Mouse (Mus musculus) heart, embryonic 13.5 days (tissue): ENCODE data around the gene Pex1. TPM values are rescaled to one million over a fixed set of nuclear protein-coding genes. Genes with fewer than 3 reads are reported as not detected.
"Not testable (repeated sequence)": the region's sequence is repeated elsewhere in the genome, so short reads cannot be mapped to it uniquely, and the experiment has no call there.

Experiments
- ATAC-seq: fragments of 200-750 bp; cut with Nextera tagmentation; 2 replicates; pipeline ENCODE4 v1.8.0; 2017; ENCODE audit warnings: moderate TSS enrichment; ENCODE audit not compliant: insufficient number of reproducible peaks, low FRiP score, low TSS enrichment; ENCODE audit errors: extremely low read depth
- H3K27ac ChIP-seq: fragments of 300-500 bp; sonication (generic); replicated peaks from 2 replicates; pipeline ENCODE4 v1.5.1; 2015; ENCODE audit warnings: moderate library complexity, mild to moderate bottlenecking, inconsistent platforms
- H3K27me3 ChIP-seq: fragments of 300-500 bp; sonication (generic); replicated peaks from 2 replicates; pipeline ENCODE4 v1.6.1; 2015; ENCODE audit warnings: mild to moderate bottlenecking, inconsistent platforms
- H3K36me3 ChIP-seq: fragments of 300-500 bp; sonication (generic); 2 replicates; pipeline ENCODE4 v1.6.1; 2015; ENCODE audit warnings: mild to moderate bottlenecking, inconsistent platforms
- H3K4me1 ChIP-seq: fragments of 300-500 bp; sonication (generic); 2 replicates; pipeline ENCODE4 v1.6.1; 2015; ENCODE audit warnings: inconsistent platforms
- H3K4me2 ChIP-seq: fragments of 300-500 bp; sonication (generic); 2 replicates; pipeline ENCODE4 v1.6.1; 2015; ENCODE audit warnings: inconsistent platforms, mild to moderate bottlenecking, moderate library complexity
- H3K4me3 ChIP-seq: fragments of 300-500 bp; sonication (generic); 2 replicates; pipeline ENCODE4 v1.5.1; 2015; ENCODE audit warnings: moderate library complexity, mild to moderate bottlenecking, inconsistent platforms
- H3K9ac ChIP-seq: fragments of 300-500 bp; sonication (generic); 2 replicates; pipeline ENCODE4 v1.6.1; 2015; ENCODE audit warnings: inconsistent platforms, mild to moderate bottlenecking, moderate library complexity
- H3K9me3 ChIP-seq: fragments of 300-500 bp; sonication (generic); 2 replicates; pipeline ENCODE4 v1.6.1; 2016; ENCODE audit warnings: inconsistent platforms
- WGBS: fragments of 180-500 bp; shearing (Covaris S2); methylation state at CpG from one replicate; pipeline ENCODE4 v1.1.7; 2015; ENCODE audit warnings: mixed read lengths; 5-methylcytosine and 5-hydroxymethylcytosine counted together
- polyA plus RNA-seq: library from polyadenylated mRNA; unstranded; fragments of >200 nt; fragmentation: Nextera tagmentation; extraction: Ambion mirVana; gene quantifications from 2 replicates; pipeline ENCODE4 v1.2.1, GENCODE M21; 2015

Pex1 gene
- polyA plus RNA-seq, 1 experiment from 2014 or later: 9.7 TPM

- no peak overlapping the region for H3K4me2 ChIP-seq
- no peak for ATAC-seq
- peaks cover 21% of the 10 kb centered on the region for H3K36me3 ChIP-seq
- H3K4me3 ChIP-seq: no peak overlapping the region
- no peak overlapping the region for H3K9ac ChIP-seq
- no peaks in the 10 kb centered on the region for H3K27me3 ChIP-seq
- no peak overlapping the region for H3K27ac ChIP-seq
- peaks cover 4% of the 10 kb centered on the region for H3K4me1 ChIP-seq
- WGBS: 79% methylated on average over 3 of the region's 3 CpGs
- H3K9me3 ChIP-seq: no peaks in the 10 kb centered on the region
These were observed 4.9 kb downstream of the Pex1 start for GRCm38 (mm10) chr5:3600790-3601189.

- Histone ChIP-seq H3K9me3 (no peaks in the 10 kb centered on the region), H3K4me3 (no peak overlapping the region), H3K9ac (no peak overlapping the region), H3K4me2 (no peak overlapping the region), H3K4me1 (no peaks in the 10 kb centered on the region), H3K36me3 (peaks cover 63% of the 10 kb centered on the region), H3K27ac (no peak overlapping the region), H3K27me3 (no peaks in the 10 kb centered on the region)
- no peak for ATAC-seq
- WGBS: 91% methylated on average over 9 of the region's 9 CpGs
These were observed 11.2 kb downstream of the Pex1 start for GRCm38 (mm10) chr5:3607114-3607513.

GRCm38 (mm10) chr5:3609241-3609640, 13.4 kb downstream of the Pex1 start:
- H3K36me3 ChIP-seq: peaks cover 66% of the 10 kb centered on the region

GRCm38 (mm10) chr5:3611835-3612234, 16.0 kb downstream of the Pex1 start:
- H3K9me3 ChIP-seq, H3K4me3 ChIP-seq, H3K27me3 ChIP-seq, H3K4me2 ChIP-seq, ATAC-seq, H3K4me1 ChIP-seq, H3K27ac ChIP-seq, H3K9ac ChIP-seq: not testable (repeated sequence)
- H3K36me3 ChIP-seq: peaks cover 61% of the 10 kb centered on the region
- 88% methylated on average over 2 of the region's 2 CpGs for WGBS

More at GRCm38 (mm10) chr5:3609241-3609640, 13.4 kb downstream of the Pex1 start:
- no peaks in the 10 kb centered on the region for H3K27me3 ChIP-seq
- H3K27ac ChIP-seq: no peak overlapping the region
- no peak overlapping the region for H3K4me2 ChIP-seq
- no peak for ATAC-seq
- no peaks in the 10 kb centered on the region for H3K4me1 ChIP-seq
- H3K9ac ChIP-seq: no peak overlapping the region
- WGBS: 89% methylated on average over 7 of the region's 7 CpGs
- H3K4me3 ChIP-seq: no peak overlapping the region
- H3K9me3 ChIP-seq: no peaks in the 10 kb centered on the region

GRCm38 (mm10) chr5:3620486-3620885, 24.6 kb downstream of the Pex1 start:
- Histone ChIP-seq H3K27ac (no peak overlapping the region), H3K27me3 (no peaks in the 10 kb centered on the region), H3K9me3 (no peaks in the 10 kb centered on the region), H3K4me2 (no peak overlapping the region), H3K9ac (no peak overlapping the region), H3K4me3 (no peak overlapping the region), H3K36me3 (peaks cover 75% of the 10 kb centered on the region), H3K4me1 (no peaks in the 10 kb centered on the region)
- 84% methylated on average over 7 of the region's 7 CpGs for WGBS
- no peak for ATAC-seq

GRCm38 (mm10) chr5:3630055-3630454, 34.2 kb downstream of the Pex1 start:
- no peaks in the 10 kb centered on the region for H3K9me3 ChIP-seq
- peaks cover 67% of the 10 kb centered on the region for H3K36me3 ChIP-seq
- H3K4me3 ChIP-seq: no peak overlapping the region
- H3K9ac ChIP-seq: no peak overlapping the region
- ATAC-seq: no peak
- no peak overlapping the region for H3K4me2 ChIP-seq
- no peak overlapping the region for H3K27ac ChIP-seq
- WGBS: 87% methylated on average over 5 of the region's 5 CpGs
- no peaks in the 10 kb centered on the region for H3K27me3 ChIP-seq
- peaks cover 3% of the 10 kb centered on the region; the same call in 1 of the 2 replicates for H3K4me1 ChIP-seq

GRCm38 (mm10) chr5:3631512-3632271, 35.8 kb downstream of the Pex1 start:
- no peak for ATAC-seq
- 0 out of 2 replicates have a peak overlapping the region, but pooled peaks have one; percentile 15 for H3K27ac ChIP-seq
- no peak overlapping the region for H3K4me3 ChIP-seq
- H3K9me3 ChIP-seq: no peaks in the 10 kb centered on the region
- WGBS: 66% methylated on average over 16 of the region's 16 CpGs
- peaks cover 3% of the 10 kb centered on the region; the same call in 1 of the 2 replicates for H3K4me1 ChIP-seq
- no peak overlapping the region for H3K9ac ChIP-seq
- no peaks in the 10 kb centered on the region for H3K27me3 ChIP-seq
- H3K4me2 ChIP-seq: no peak overlapping the region
- peaks cover 65% of the 10 kb centered on the region for H3K36me3 ChIP-seq

GRCm38 (mm10) chr5:3632285-3632684, 36.4 kb downstream of the Pex1 start:
- no peak overlapping the region for H3K27ac ChIP-seq
- no peak overlapping the region for H3K4me2 ChIP-seq
- H3K36me3 ChIP-seq: peaks cover 64% of the 10 kb centered on the region
- H3K4me1 ChIP-seq: peaks cover 3% of the 10 kb centered on the region; the same call in 1 of the 2 replicates
- 71% methylated on average over 5 of the region's 5 CpGs for WGBS
- no peaks in the 10 kb centered on the region for H3K27me3 ChIP-seq
- no peaks in the 10 kb centered on the region for H3K9me3 ChIP-seq
- H3K9ac ChIP-seq: no peak overlapping the region
- no peak for ATAC-seq
- H3K4me3 ChIP-seq: no peak overlapping the region

- H3K4me3 ChIP-seq: no peak overlapping the region
- no peaks in the 10 kb centered on the region for H3K27me3 ChIP-seq
- no peak for ATAC-seq
- H3K9me3 ChIP-seq: no peaks in the 10 kb centered on the region
- 89% methylated on average over 13 of the region's 13 CpGs for WGBS
- H3K36me3 ChIP-seq: peaks cover 69% of the 10 kb centered on the region
- no peak overlapping the region for H3K27ac ChIP-seq
- peaks cover 3% of the 10 kb centered on the region; the same call in 1 of the 2 replicates for H3K4me1 ChIP-seq
- H3K4me2 ChIP-seq: no peak overlapping the region
- H3K9ac ChIP-seq: no peak overlapping the region
These were observed 37.4 kb downstream of the Pex1 start for GRCm38 (mm10) chr5:3633315-3633714.

- Histone ChIP-seq H3K4me2 (no peak overlapping the region), H3K27ac (no peak overlapping the region), H3K4me1 (peaks cover 3% of the 10 kb centered on the region; the same call in 1 of the 2 replicates), H3K36me3 (peaks cover 67% of the 10 kb centered on the region), H3K9me3 (no peaks in the 10 kb centered on the region), H3K27me3 (no peaks in the 10 kb centered on the region), H3K4me3 (no peak overlapping the region), H3K9ac (no peak overlapping the region)
- no peak for ATAC-seq
- WGBS: 67% methylated on average over 4 of the region's 4 CpGs
These were observed 38.1 kb downstream of the Pex1 start for GRCm38 (mm10) chr5:3633951-3634350.

- WGBS: 70% methylated on average over 8 of the region's 8 CpGs
These were observed 39.4 kb downstream of the Pex1 start for GRCm38 (mm10) chr5:3635286-3635685.

GRCm38 (mm10) chr5:3644621-3645020, 48.8 kb downstream of the Pex1 start:
- Histone ChIP-seq H3K9ac (no peak overlapping the region), H3K27me3 (no peaks in the 10 kb centered on the region), H3K4me1 (peaks cover 18% of the 10 kb centered on the region), H3K36me3 (peaks cover 54% of the 10 kb centered on the region), H3K4me2 (no peak overlapping the region), H3K27ac (no peak overlapping the region), H3K4me3 (no peak overlapping the region), H3K9me3 (no peaks in the 10 kb centered on the region)
- WGBS: 92% methylated on average over 6 of the region's 6 CpGs
- no peak for ATAC-seq

More at GRCm38 (mm10) chr5:3635286-3635685, 39.4 kb downstream of the Pex1 start:
- peaks cover 3% of the 10 kb centered on the region; the same call in 1 of the 2 replicates for H3K4me1 ChIP-seq
- no peak overlapping the region for H3K4me2 ChIP-seq
- no peaks in the 10 kb centered on the region for H3K9me3 ChIP-seq
- H3K4me3 ChIP-seq: no peak overlapping the region
- H3K36me3 ChIP-seq: peaks cover 68% of the 10 kb centered on the region
- H3K27ac ChIP-seq: no peak overlapping the region
- ATAC-seq: no peak
- H3K27me3 ChIP-seq: no peaks in the 10 kb centered on the region
- no peak overlapping the region for H3K9ac ChIP-seq
